Mouse (Mus musculus) thymus, adult 2 months (tissue): ENCODE data around the gene Arhgap27.

Experiments
- CTCF ChIP-seq: fragments of 200-500 bp; IDR thresholded peaks from 2 replicates; pipeline ENCODE4 v1.5.1; 2012; ENCODE audit warnings: mild to moderate bottlenecking, control low read depth, low read length, moderate library complexity, borderline replicate concordance; ENCODE audit not compliant: control insufficient read depth, poor library complexity, insufficient read depth; ENCODE audit errors: extremely low read depth
- POLR2A ChIP-seq: fragments of 200-500 bp; IDR thresholded peaks from 2 replicates; pipeline ENCODE4 v1.6.1; 2012; ENCODE audit warnings: mild to moderate bottlenecking, low read length, control low read depth, moderate library complexity; ENCODE audit not compliant: control insufficient read depth, poor library complexity, insufficient read depth; ENCODE audit errors: extremely low read depth

GRCm38 (mm10) chr11:103311960-103312611, 51.4 kb downstream of the Arhgap27 start:
- TF ChIP-seq POLR2A (no peak), CTCF (no peak)
